Mouse (Mus musculus) G1E (cell line): ENCODE measurements around the gene Slc6a4. TPM values are rescaled to one million over a fixed set of nuclear protein-coding genes. Genes with fewer than 3 reads are reported as not detected.

Experiments used
- ATAC-seq: 2 replicates; pipeline ENCODE4 v1.8.0; 2016; ENCODE audit warnings: mild to moderate bottlenecking; ENCODE audit not compliant: insufficient number of reproducible peaks, poor library complexity, low FRiP score, severe bottlenecking; ENCODE audit errors: extremely low read depth
- DNase-seq: peaks from one replicate; pipeline ENCODE4 v3.0.0; 2012; ENCODE audit warnings: low spot score
- H3K27me3 ChIP-seq: 2 replicates; pipeline ENCODE4 v1.6.1; 2012; ENCODE audit warnings: mild to moderate bottlenecking, low read length, inconsistent platforms; ENCODE audit not compliant: insufficient read depth
- H3K36me3 ChIP-seq: replicated peaks from 2 replicates; pipeline ENCODE3; 2012; ENCODE audit warnings: mild to moderate bottlenecking, inconsistent platforms
- H3K4me1 ChIP-seq: 2 replicates; pipeline ENCODE4 v1.6.1; 2012; ENCODE audit warnings: low read depth, low read length, inconsistent platforms, mixed read lengths; ENCODE audit not compliant: insufficient read depth
- H3K4me3 ChIP-seq: 2 replicates; pipeline ENCODE4 v1.5.1; 2012; ENCODE audit warnings: low read depth, mild to moderate bottlenecking, inconsistent platforms, low read length, moderate library complexity, mixed read lengths
- H3K9me3 ChIP-seq: replicated peaks from 2 replicates; pipeline ENCODE4 v1.6.1; 2012; ENCODE audit warnings: inconsistent platforms
- CTCF ChIP-seq: IDR thresholded peaks from 2 replicates; pipeline ENCODE4 v1.5.1; 2012; ENCODE audit warnings: low read depth, low read length, inconsistent platforms, mixed read lengths
- GATA1 ChIP-seq: IDR thresholded peaks from 2 replicates; pipeline ENCODE4 v1.6.1; 2012; ENCODE audit warnings: borderline replicate concordance, low read length, inconsistent platforms, mixed read lengths
- GATA2 ChIP-seq: IDR thresholded peaks from 2 replicates; pipeline ENCODE4 v1.6.1; 2012; ENCODE audit warnings: low read depth, low read length, inconsistent platforms, borderline replicate concordance
- POLR2AphosphoS5 ChIP-seq: IDR thresholded peaks from 2 replicates; pipeline ENCODE4 v1.6.1; 2012; ENCODE audit warnings: low read depth, low read length, inconsistent platforms; ENCODE audit not compliant: insufficient replicate concordance
- TAL1 ChIP-seq: conservative IDR thresholded peaks from 2 replicates; pipeline ENCODE4 v1.6.1; 2012; ENCODE audit warnings: low read depth, low read length, inconsistent platforms, mixed read lengths
- polyA plus RNA-seq: library from polyadenylated mRNA; stranded (reverse); fragments of >175 nt; gene quantifications from 2 replicates; pipeline ENCODE4 v1.2.3, GENCODE M21; 2012
- total RNA-seq, 2 experiments: library from RNA; stranded (forward) in 1 of 2; stranded (reverse) in 1 of 2; fragments of 200-1000 nt in 1 of 2; fragments of >200 nt in 1 of 2; fragmentation: Nextera tagmentation in 1 of 2; gene quantifications; 2 replicates each; pipeline ENCODE4 v1.2.3; 2014 to 2017

Slc6a4 gene
- total and polyA plus RNA-seq, 3 experiments = 0.27 TPM; not detected in 2

- H3K4me1 ChIP-seq = no peaks in the 10 kb centered on the region
- no peak for TF ChIP-seq TAL1
- no peak for TF ChIP-seq POLR2AphosphoS5
- no peak for TF ChIP-seq GATA2
- no peak for TF ChIP-seq GATA1
- no peak for TF ChIP-seq CTCF
- no peaks in the 10 kb centered on the region for H3K9me3 ChIP-seq
- ATAC-seq (no peak), DNase-seq (no peak)
- H3K36me3 ChIP-seq = no peaks in the 10 kb centered on the region
- no peak overlapping the region for H3K4me3 ChIP-seq
- peaks cover 33% of the 10 kb centered on the region for H3K27me3 ChIP-seq
Observed at GRCm38 (mm10) chr11:77028157-77028556, 29.8 kb downstream of the Slc6a4 start.

- Histone ChIP-seq H3K9me3 (no peaks in the 10 kb centered on the region), H3K27me3 (peaks cover 35% of the 10 kb centered on the region), H3K36me3 (no peaks in the 10 kb centered on the region), H3K4me3 (no peak overlapping the region), H3K4me1 (no peaks in the 10 kb centered on the region)
- DNase-seq (no peak), ATAC-seq (no peak)
- TF ChIP-seq GATA1 = no peak
- TF ChIP-seq CTCF = no peak
- no peak for TF ChIP-seq TAL1
- TF ChIP-seq POLR2AphosphoS5 = no peak
- TF ChIP-seq GATA2 = no peak
Observed at GRCm38 (mm10) chr11:77031151-77031934, 32.9 kb downstream of the Slc6a4 start.

GRCm38 (mm10) chr11:77041891-77042290 is 43.5 kb downstream of the Slc6a4 start:
- ATAC-seq = no peak
- TF ChIP-seq GATA1 (no peak), CTCF (no peak), TAL1 (no peak), GATA2 (no peak), POLR2AphosphoS5 (no peak)
- peaks cover 15% of the 10 kb centered on the region for H3K27me3 ChIP-seq
- no peaks in the 10 kb centered on the region for H3K4me1 ChIP-seq
- no peak overlapping the region for H3K4me3 ChIP-seq
- H3K36me3 ChIP-seq = peaks cover 24% of the 10 kb centered on the region
- no peak for DNase-seq
- H3K9me3 ChIP-seq = no peaks in the 10 kb centered on the region

- peaks cover 12% of the 10 kb centered on the region for H3K27me3 ChIP-seq
- H3K9me3 ChIP-seq = no peaks in the 10 kb centered on the region
- no peak for TF ChIP-seq TAL1
- TF ChIP-seq CTCF = no peak
- TF ChIP-seq GATA2 = no peak
- no peak for TF ChIP-seq POLR2AphosphoS5
- no peak for TF ChIP-seq GATA1
- no peak for ATAC-seq
- no peak for DNase-seq
- H3K4me3 ChIP-seq = no peak overlapping the region
- no peaks in the 10 kb centered on the region for H3K4me1 ChIP-seq
- peaks cover 30% of the 10 kb centered on the region for H3K36me3 ChIP-seq
Observed at GRCm38 (mm10) chr11:77042816-77043215, 44.4 kb downstream of the Slc6a4 start.

- Histone ChIP-seq H3K4me3 (no peak overlapping the region), H3K4me1 (0 out of 2 replicates have a peak, but pooled peaks cover 4% of the 10 kb centered on the region), H3K27me3 (no peaks in the 10 kb centered on the region), H3K36me3 (peaks cover 57% of the 10 kb centered on the region), H3K9me3 (no peaks in the 10 kb centered on the region)
- no peak for TF ChIP-seq CTCF
- TF ChIP-seq GATA1 = no peak
- TF ChIP-seq POLR2AphosphoS5 = no peak
- no peak for TF ChIP-seq TAL1
- DNase-seq (no peak), ATAC-seq (no peak)
Observed at GRCm38 (mm10) chr11:77061951-77062350, 63.5 kb downstream of the Slc6a4 start.

GRCm38 (mm10) chr11:77063406-77063805 is 65.0 kb downstream of the Slc6a4 start:
- DNase-seq (no peak), ATAC-seq (no peak)
- H3K4me3 ChIP-seq = no peak overlapping the region
- 0 out of 2 replicates have a peak, but pooled peaks cover 4% of the 10 kb centered on the region for H3K4me1 ChIP-seq
- no peak for TF ChIP-seq TAL1
- TF ChIP-seq POLR2AphosphoS5 = no peak
- no peak for TF ChIP-seq CTCF
- no peak for TF ChIP-seq GATA1
- TF ChIP-seq GATA2 = no peak
- H3K36me3 ChIP-seq = peaks cover 62% of the 10 kb centered on the region
- H3K9me3 ChIP-seq = no peaks in the 10 kb centered on the region
- H3K27me3 ChIP-seq = no peaks in the 10 kb centered on the region
